Mouse (Mus musculus) heart, adult 9 months (tissue): ENCODE measurements around the gene Aurkb.
"Not testable (repeated sequence)": the region's sequence is repeated elsewhere in the genome, so short reads cannot be mapped to it uniquely, and the experiment has no call there.

Source experiments
- DNase-seq, 2 experiments: peaks; one replicate each; pipeline ENCODE4 v3.0.0; 2022; ENCODE audit warnings: low spot score in 2 of 2

Aurkb gene

GRCm38 (mm10) chr11:69080855-69081222 is 35.4 kb downstream of the Aurkb start:
- DNase-seq, result no peak

GRCm38 (mm10) chr11:69081613-69082012 is 36.2 kb downstream of the Aurkb start:
- DNase-seq, result no peak

- DNase-seq, result no peak
These were observed 40.2 kb downstream of the Aurkb start for GRCm38 (mm10) chr11:69085608-69086007.

- DNase-seq, result peak in 1 of 2 experiments; percentile 16
These were observed 40.9 kb downstream of the Aurkb start for GRCm38 (mm10) chr11:69086390-69086789.

- DNase-seq, result peak in 1 of 2 experiments; percentile 31
These were observed 41.6 kb downstream of the Aurkb start for GRCm38 (mm10) chr11:69087082-69087481.

- DNase-seq, result no peak
These were observed 42.1 kb downstream of the Aurkb start for GRCm38 (mm10) chr11:69087597-69087996.

- DNase-seq, result peak; percentile 91 to 92
These were observed 42.8 kb downstream of the Aurkb start, which contains the start of gene Vamp2 for GRCm38 (mm10) chr11:69088103-69088855. Gene Vamp2 (plus strand): TSS chr11:69088490.

GRCm38 (mm10) chr11:69088856-69089615 is 43.6 kb downstream of the Aurkb start:
- DNase-seq, result peak in 1 of 2 experiments; percentile 21

- peak in 1 of 2 experiments; percentile 16 for DNase-seq
These were observed 44.3 kb downstream of the Aurkb start for GRCm38 (mm10) chr11:69089616-69090290.

GRCm38 (mm10) chr11:69090367-69090766 is 44.9 kb downstream of the Aurkb start:
- DNase-seq, result no peak

- DNase-seq, result peak in 1 of 2 experiments; percentile 33
These were observed 46.3 kb downstream of the Aurkb start for GRCm38 (mm10) chr11:69091566-69092385.

- peak; percentile 79 to 86 for DNase-seq
These were observed 46.9 kb downstream of the Aurkb start for GRCm38 (mm10) chr11:69092386-69092751.

GRCm38 (mm10) chr11:69092871-69093270 is 47.4 kb downstream of the Aurkb start:
- no peak for DNase-seq

GRCm38 (mm10) chr11:69093856-69094255 is 48.4 kb downstream of the Aurkb start:
- DNase-seq, result not testable (repeated sequence)

- DNase-seq, result peak; percentile 100
These were observed 49.4 kb downstream of the Aurkb start, which contains the start of gene Per1 for GRCm38 (mm10) chr11:69094697-69095429. Gene Per1 (plus strand): TSS chr11:69095217.

- DNase-seq, result no peak
These were observed 50.2 kb downstream of the Aurkb start for GRCm38 (mm10) chr11:69095511-69096231.

GRCm38 (mm10) chr11:69096360-69096986 is 51.0 kb downstream of the Aurkb start:
- no peak for DNase-seq

- DNase-seq, result peak; percentile 99
These were observed 51.8 kb downstream of the Aurkb start for GRCm38 (mm10) chr11:69096987-69097900.
